ENCODE assay signal across 22 mouse cellular contexts in genomic region chr3:15000657-15001056, GRCm38 (mm10).
DNase-seq lines count a peak whose midpoint lies in the region; ATAC-seq lines count a peak whose summit lies in the region.
"Had no signal": no experiment of that assay in that cellular context is flagged by ENCODE, and none has a peak within 500 bp of the region (broad histone marks: within the 10 kb centered on the region; RNA-seq: fewer than 3 reads in every experiment).

No protein-coding gene starts in this region.

- no peak overlapping the region for H3K27ac ChIP-seq in hindbrain, embryonic 11.5 days (ENCODE audit: low read depth, low read length)
- H3K27ac ChIP-seq in hindbrain, embryonic 16.5 days (ENCODE audit: low read depth, low read length) = no peak overlapping the region
- H3K27ac ChIP-seq in midbrain, embryonic 13.5 days = no peak overlapping the region
- H3K27ac ChIP-seq in midbrain, embryonic 14.5 days (replicated peaks; ENCODE audit: low read depth, low read length) = no peak overlapping the region
- no peak overlapping the region for H3K27ac ChIP-seq in liver, embryonic 16.5 days (ENCODE audit: low read length)
- H3K27ac ChIP-seq: embryonic facial prominence, embryonic 15.5 days; hindbrain, embryonic 13.5 days; left cerebral cortex, adult 2 months; midbrain, embryonic 10.5 days had no signal

- 9% methylated on average over 3 of the region's 3 CpGs for WGBS in hindbrain, embryonic 11.5 days
- WGBS in hindbrain, embryonic 16.5 days = 14% methylated on average over 3 of the region's 3 CpGs
- WGBS in midbrain, embryonic 13.5 days = 9% methylated on average over 3 of the region's 3 CpGs
- 3% methylated on average over 3 of the region's 3 CpGs for WGBS in midbrain, embryonic 14.5 days
- WGBS in liver, embryonic 16.5 days (ENCODE audit: insufficient replicate concordance) = 30% methylated on average over 3 of the region's 3 CpGs

- peak; percentile 47; the same call in 1 of the 2 replicates for ATAC-seq in hindbrain, embryonic 11.5 days (ENCODE audit: low FRiP score)
- no peak for ATAC-seq in hindbrain, embryonic 16.5 days
- 0 out of 2 replicates have a peak, but pooled peaks have one; percentile 17 for ATAC-seq in midbrain, embryonic 13.5 days
- ATAC-seq in midbrain, embryonic 14.5 days (ENCODE audit: low FRiP score, low TSS enrichment) = no peak
- ATAC-seq in liver, embryonic 16.5 days (ENCODE audit: low read depth) = peak; percentile 47; the same call in 1 of the 2 replicates
- ATAC-seq in megakaryocyte progenitor cell, adult 5-6 weeks (replicated peaks; ENCODE audit: poor library complexity) = no peak
- ATAC-seq: activated CD4-positive, CD25-positive, alpha-beta regulatory T cell, adult 4 months had no signal

- H3K9ac ChIP-seq in hindbrain, embryonic 11.5 days (ENCODE audit: low read depth, low read length) = no peak overlapping the region
- H3K9ac ChIP-seq in hindbrain, embryonic 16.5 days (ENCODE audit: low read depth, low read length) = no peak overlapping the region
- no peak overlapping the region for H3K9ac ChIP-seq in midbrain, embryonic 13.5 days (replicated peaks)
- no peak overlapping the region for H3K9ac ChIP-seq in midbrain, embryonic 14.5 days (replicated peaks; ENCODE audit: low read length)
- H3K9ac ChIP-seq in liver, embryonic 16.5 days (ENCODE audit: low read depth, low read length) = no peak overlapping the region
- H3K9ac ChIP-seq: embryonic facial prominence, embryonic 15.5 days; heart, embryonic 12.5 days; hindbrain, embryonic 13.5 days had no signal

- H3K27me3 ChIP-seq in hindbrain, embryonic 11.5 days (ENCODE audit: control insufficient read depth, insufficient read depth, low read length) = no peaks in the 10 kb centered on the region
- no peaks in the 10 kb centered on the region for H3K27me3 ChIP-seq in hindbrain, embryonic 16.5 days (replicated peaks; ENCODE audit: control insufficient read depth, insufficient read depth, low read length)
- H3K27me3 ChIP-seq in midbrain, embryonic 13.5 days = no peaks in the 10 kb centered on the region
- no peaks in the 10 kb centered on the region for H3K27me3 ChIP-seq in midbrain, embryonic 14.5 days (ENCODE audit: control insufficient read depth, insufficient read depth, low read length)
- no peaks in the 10 kb centered on the region for H3K27me3 ChIP-seq in liver, embryonic 16.5 days (ENCODE audit: control insufficient read depth, insufficient read depth, low read depth, low read length)
- H3K27me3 ChIP-seq: embryonic facial prominence, embryonic 15.5 days; heart, embryonic 12.5 days; hindbrain, embryonic 13.5 days had no signal

- H3K4me2 ChIP-seq in hindbrain, embryonic 11.5 days (replicated peaks; ENCODE audit: low read depth, low read length) = no peak overlapping the region
- no peak overlapping the region for H3K4me2 ChIP-seq in hindbrain, embryonic 16.5 days (ENCODE audit: low read length)
- H3K4me2 ChIP-seq in midbrain, embryonic 13.5 days (replicated peaks) = no peak overlapping the region
- no peak overlapping the region for H3K4me2 ChIP-seq in midbrain, embryonic 14.5 days (ENCODE audit: low read length)
- no peak overlapping the region for H3K4me2 ChIP-seq in liver, embryonic 16.5 days (ENCODE audit: low read depth, low read length)
- H3K4me2 ChIP-seq: embryonic facial prominence, embryonic 15.5 days; heart, embryonic 12.5 days; hindbrain, embryonic 13.5 days had no signal

- no peaks in the 10 kb centered on the region for H3K9me3 ChIP-seq in hindbrain, embryonic 11.5 days (ENCODE audit: control insufficient read depth, low read length)
- no peaks in the 10 kb centered on the region for H3K9me3 ChIP-seq in hindbrain, embryonic 16.5 days (ENCODE audit: control insufficient read depth, low read length)
- H3K9me3 ChIP-seq in midbrain, embryonic 13.5 days = no peaks in the 10 kb centered on the region
- no peaks in the 10 kb centered on the region for H3K9me3 ChIP-seq in midbrain, embryonic 14.5 days (ENCODE audit: control insufficient read depth, low read length)
- H3K9me3 ChIP-seq in liver, embryonic 16.5 days (replicated peaks; ENCODE audit: control insufficient read depth, low read length) = no peaks in the 10 kb centered on the region
- H3K9me3 ChIP-seq: embryonic facial prominence, embryonic 15.5 days; heart, embryonic 12.5 days; hindbrain, embryonic 13.5 days; midbrain, embryonic 10.5 days had no signal

- H3K36me3 ChIP-seq in hindbrain, embryonic 11.5 days (ENCODE audit: control insufficient read depth, insufficient read depth, low read length) = no peaks in the 10 kb centered on the region
- H3K36me3 ChIP-seq in hindbrain, embryonic 16.5 days (ENCODE audit: control insufficient read depth, insufficient read depth, low read length) = no peaks in the 10 kb centered on the region
- H3K36me3 ChIP-seq in midbrain, embryonic 13.5 days = no peaks in the 10 kb centered on the region
- no peaks in the 10 kb centered on the region for H3K36me3 ChIP-seq in midbrain, embryonic 14.5 days (ENCODE audit: control insufficient read depth, insufficient read depth, low read length)
- H3K36me3 ChIP-seq in liver, embryonic 16.5 days (ENCODE audit: control insufficient read depth, insufficient read depth) = no peaks in the 10 kb centered on the region
- H3K36me3 ChIP-seq: embryonic facial prominence, embryonic 15.5 days; heart, embryonic 12.5 days; hindbrain, embryonic 13.5 days; midbrain, embryonic 10.5 days had no signal

- DNase-seq in hindbrain, embryonic 11.5 days (ENCODE audit: low spot score) = no peak
- DNase-seq in midbrain, embryonic 14.5 days = no peak
- DNase-seq in R1 (ENCODE audit: low read depth, low spot score) = peak; percentile 95
- DNase-seq: adrenal gland, postnatal 10 days; cerebellum, postnatal 10 days; heart, postnatal 14 days; kidney, postnatal 36 days; layer of hippocampus, adult 9-11 months; lung, adult 2 months; lung, postnatal 4 days; right cerebral cortex, postnatal 4 days; thymus, postnatal 25 days had no signal

- H3K4me3 ChIP-seq in hindbrain, embryonic 11.5 days (ENCODE audit: low read depth, low read length) = no peak overlapping the region
- no peak overlapping the region for H3K4me3 ChIP-seq in hindbrain, embryonic 16.5 days (ENCODE audit: low read length)
- no peak overlapping the region for H3K4me3 ChIP-seq in midbrain, embryonic 13.5 days (replicated peaks)
- no peak overlapping the region for H3K4me3 ChIP-seq in midbrain, embryonic 14.5 days (replicated peaks; ENCODE audit: low read depth, low read length)
- H3K4me3 ChIP-seq in liver, embryonic 16.5 days (ENCODE audit: low read depth, low read length) = no peak overlapping the region
- H3K4me3 ChIP-seq: embryonic facial prominence, embryonic 15.5 days; heart, embryonic 12.5 days; hindbrain, embryonic 13.5 days; left cerebral cortex, adult 2 months; midbrain, embryonic 10.5 days had no signal

- H3K4me1 ChIP-seq in hindbrain, embryonic 11.5 days (replicated peaks; ENCODE audit: control insufficient read depth, insufficient read depth, low read length) = no peaks in the 10 kb centered on the region
- no peaks in the 10 kb centered on the region for H3K4me1 ChIP-seq in hindbrain, embryonic 16.5 days (ENCODE audit: control insufficient read depth, insufficient read depth, low read depth, low read length)
- H3K4me1 ChIP-seq in midbrain, embryonic 13.5 days (replicated peaks) = peaks cover 5% of the 10 kb centered on the region; the same call in 1 of the 2 replicates
- H3K4me1 ChIP-seq in midbrain, embryonic 14.5 days (ENCODE audit: control insufficient read depth, insufficient read depth, low read length) = no peaks in the 10 kb centered on the region
- H3K4me1 ChIP-seq in liver, embryonic 16.5 days (ENCODE audit: control insufficient read depth, low read depth, low read length) = peaks cover 10% of the 10 kb centered on the region
- H3K4me1 ChIP-seq: embryonic facial prominence, embryonic 15.5 days; heart, embryonic 12.5 days; hindbrain, embryonic 13.5 days had no signal

Comparison
In these comparisons a context has a peak if more than half of its experiments do, and no peak if none do; other contexts are left out.
1. ATAC-seq: peak in hindbrain, embryonic 11.5 days (single experiment), midbrain, embryonic 13.5 days (single experiment) and liver, embryonic 16.5 days (single experiment); none in hindbrain, embryonic 16.5 days (single experiment), midbrain, embryonic 14.5 days (single experiment) and megakaryocyte progenitor cell, adult 5-6 weeks (single experiment).